Mouse (Mus musculus) kidney, postnatal 25 days (tissue): Measurements from ENCODE around the gene Eif3b.

Source experiments
- DNase-seq, 2 experiments: peaks; one replicate each; pipeline ENCODE4 v3.0.0; 2021; ENCODE audit warnings: mixed read lengths in 2 of 2

Gene Eif3b

GRCm38 (mm10) chr5:140418489-140419441 is at the start of gene Eif3b:
Eif3b (plus strand) TSS chr5:140419328.
- peak; percentile 90 to 95 for DNase-seq

- no peak for DNase-seq
These were observed 49.7 kb upstream of the Eif3b start for GRCm38 (mm10) chr5:140369466-140369865.

- peak; percentile 58 to 79 for DNase-seq
These were observed 48.5 kb upstream of the Eif3b start for GRCm38 (mm10) chr5:140370446-140371254.

- no peak for DNase-seq
These were observed 47.5 kb upstream of the Eif3b start for GRCm38 (mm10) chr5:140371671-140372070.

- no peak for DNase-seq
These were observed 45.4 kb upstream of the Eif3b start for GRCm38 (mm10) chr5:140373711-140374110.

GRCm38 (mm10) chr5:140374226-140374625 is 44.9 kb upstream of the Eif3b start:
- no peak for DNase-seq

- DNase-seq = no peak
These were observed 43.8 kb upstream of the Eif3b start for GRCm38 (mm10) chr5:140375249-140375829.

GRCm38 (mm10) chr5:140378121-140378853 is 40.8 kb upstream of the Eif3b start:
- peak; percentile 72 to 80 for DNase-seq

GRCm38 (mm10) chr5:140379299-140379698 is 39.8 kb upstream of the Eif3b start:
- peak; percentile 51 to 60 for DNase-seq

- no peak for DNase-seq
These were observed 38.0 kb upstream of the Eif3b start for GRCm38 (mm10) chr5:140381156-140381555.

GRCm38 (mm10) chr5:140382688-140383087 is 36.4 kb upstream of the Eif3b start:
- DNase-seq = no peak

GRCm38 (mm10) chr5:140383559-140383958 is 35.6 kb upstream of the Eif3b start:
- peak; percentile 50 to 78 for DNase-seq

GRCm38 (mm10) chr5:140384462-140384861 is 34.7 kb upstream of the Eif3b start:
- DNase-seq = no peak

GRCm38 (mm10) chr5:140387236-140387635 is 31.9 kb upstream of the Eif3b start:
- no peak for DNase-seq

GRCm38 (mm10) chr5:140387816-140388510 is 31.2 kb upstream of the Eif3b start:
- peak; percentile 35 to 56 for DNase-seq

GRCm38 (mm10) chr5:140388588-140389576 is 30.2 kb upstream of the Eif3b start, which contains the start of gene Snx8:
Snx8 (minus strand) TSS chr5:140389262.
- DNase-seq = peak; percentile 99 to 100

- DNase-seq = no peak
These were observed 29.5 kb upstream of the Eif3b start for GRCm38 (mm10) chr5:140389647-140390046.

GRCm38 (mm10) chr5:140391435-140391834 is 27.7 kb upstream of the Eif3b start:
- DNase-seq = no peak

- no peak for DNase-seq
These were observed 27.1 kb upstream of the Eif3b start for GRCm38 (mm10) chr5:140391981-140392380.

GRCm38 (mm10) chr5:140392701-140393100 is 26.4 kb upstream of the Eif3b start:
- no peak for DNase-seq
